Mouse (Mus musculus) E14TG2a.4 (cell line): ENCODE results near the gene Snx11.

Experiments used
- H3K27me3 ChIP-seq: 2 replicates; pipeline ENCODE4 v1.6.1; 2014; ENCODE audit warnings: low read length, control low read depth; ENCODE audit not compliant: insufficient read depth
- H3K36me3 ChIP-seq: 2 replicates; pipeline ENCODE4 v1.6.1; 2014; ENCODE audit warnings: low read length, control low read depth; ENCODE audit not compliant: insufficient read depth
- H3K4me1 ChIP-seq: replicated peaks from 2 replicates; pipeline ENCODE4 v1.6.1; 2014; ENCODE audit warnings: low read depth, low read length, control low read depth
- H3K4me3 ChIP-seq: replicated peaks from 2 replicates; pipeline ENCODE4 v1.5.1; 2014; ENCODE audit warnings: mild to moderate bottlenecking, low read length
- H3K9me3 ChIP-seq: 2 replicates; pipeline ENCODE4 v1.6.1; 2014; ENCODE audit warnings: low read length, control low read depth
- CTCF ChIP-seq: conservative IDR thresholded peaks from 2 replicates; pipeline ENCODE4 v1.5.1; 2014; ENCODE audit warnings: low read length
- NANOG ChIP-seq: IDR thresholded peaks from 2 replicates; pipeline ENCODE4 v1.6.1; 2014; ENCODE audit warnings: borderline replicate concordance, low read length, mixed read lengths
- POU5F1 ChIP-seq: IDR thresholded peaks from 2 replicates; pipeline ENCODE4 v1.6.1; 2014; ENCODE audit warnings: low read length, borderline replicate concordance

The Snx11 gene

DNA sequence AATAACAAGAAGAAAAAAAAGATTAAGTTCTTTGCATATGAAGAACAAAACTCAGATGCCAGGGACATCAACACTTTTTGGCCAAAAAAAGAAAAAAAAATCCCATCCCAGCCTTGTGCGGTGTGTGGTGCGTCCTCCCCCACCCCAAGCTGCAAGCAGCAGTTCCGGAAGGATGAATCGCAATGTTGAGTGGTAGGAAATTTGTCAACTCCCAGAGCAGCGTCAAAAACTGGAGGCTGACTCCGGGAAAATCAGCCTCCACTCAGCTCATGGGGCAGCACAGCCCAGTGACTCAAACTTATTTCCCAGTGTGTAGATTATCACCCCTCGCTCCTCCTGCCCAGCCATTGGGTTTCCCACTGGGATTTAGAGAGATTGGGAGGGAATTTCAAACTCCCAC is 15.4 kb downstream of the Snx11 start:
- peaks cover 10% of the 10 kb centered on the region for H3K36me3 ChIP-seq
- H3K4me1 ChIP-seq: peaks cover 50% of the 10 kb centered on the region
- no peaks in the 10 kb centered on the region for H3K27me3 ChIP-seq
- no peak overlapping the region for H3K4me3 ChIP-seq
- TF ChIP-seq NANOG: no peak
- no peaks in the 10 kb centered on the region for H3K9me3 ChIP-seq

- TF ChIP-seq POU5F1 (no peak), CTCF (peak; percentile 90), NANOG (no peak)
- Histone ChIP-seq H3K4me3 (0 out of 2 replicates have a peak overlapping the region, but pooled peaks have one; percentile 24), H3K4me1 (peaks cover 36% of the 10 kb centered on the region)
Measured at GRCm38 (mm10) chr11:96760042-96760441, 17.3 kb downstream of the Snx11 start.

GRCm38 (mm10) chr11:96758402-96758801 is 19.0 kb downstream of the Snx11 start:
- H3K27me3 ChIP-seq: no peaks in the 10 kb centered on the region

More at GRCm38 (mm10) chr11:96760042-96760441, 17.3 kb downstream of the Snx11 start:
- Histone ChIP-seq H3K9me3 (peaks cover 3% of the 10 kb centered on the region; the same call in 1 of the 2 replicates), H3K27me3 (no peaks in the 10 kb centered on the region), H3K36me3 (peaks cover 7% of the 10 kb centered on the region)

GRCm38 (mm10) chr11:96757421-96757820 is 19.9 kb downstream of the Snx11 start:
- no peaks in the 10 kb centered on the region for H3K36me3 ChIP-seq
- H3K4me1 ChIP-seq: peaks cover 24% of the 10 kb centered on the region
- peaks cover 3% of the 10 kb centered on the region; the same call in 1 of the 2 replicates for H3K9me3 ChIP-seq
- TF ChIP-seq NANOG: no peak
- TF ChIP-seq CTCF: peak; percentile 40
- no peak overlapping the region for H3K4me3 ChIP-seq
- no peaks in the 10 kb centered on the region for H3K27me3 ChIP-seq

More at GRCm38 (mm10) chr11:96758402-96758801, 19.0 kb downstream of the Snx11 start:
- Histone ChIP-seq H3K4me1 (peaks cover 21% of the 10 kb centered on the region), H3K36me3 (no peaks in the 10 kb centered on the region), H3K4me3 (no peak overlapping the region), H3K9me3 (peaks cover 3% of the 10 kb centered on the region; the same call in 1 of the 2 replicates)
- no peak for TF ChIP-seq CTCF
- TF ChIP-seq POU5F1: no peak

DNA sequence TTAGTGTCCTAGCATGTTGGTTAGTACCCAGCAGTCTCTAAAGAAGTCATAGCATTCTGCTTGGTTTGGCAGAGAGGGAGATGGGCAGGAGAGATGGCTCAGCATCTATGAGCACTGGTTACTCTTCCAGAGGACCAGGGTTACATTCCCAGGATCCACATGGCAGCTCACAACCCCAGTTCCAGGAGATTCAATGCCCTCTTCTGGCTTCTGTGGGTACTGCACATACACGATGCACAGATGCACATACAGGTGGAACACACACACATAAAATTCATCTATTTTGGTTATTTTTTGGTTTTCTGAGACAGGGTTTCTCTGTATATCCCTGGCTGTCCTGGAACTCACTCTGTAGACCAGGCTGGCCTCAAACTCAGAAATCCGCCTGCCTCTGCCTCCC is 22.1 kb downstream of the Snx11 start:
- H3K27me3 ChIP-seq: no peaks in the 10 kb centered on the region
- TF ChIP-seq NANOG (no peak), CTCF (peak; percentile 68)
- H3K4me3 ChIP-seq: no peak overlapping the region
- H3K4me1 ChIP-seq: peaks cover 21% of the 10 kb centered on the region
- H3K9me3 ChIP-seq: peaks cover 3% of the 10 kb centered on the region; the same call in 1 of the 2 replicates
- no peaks in the 10 kb centered on the region for H3K36me3 ChIP-seq

DNA sequence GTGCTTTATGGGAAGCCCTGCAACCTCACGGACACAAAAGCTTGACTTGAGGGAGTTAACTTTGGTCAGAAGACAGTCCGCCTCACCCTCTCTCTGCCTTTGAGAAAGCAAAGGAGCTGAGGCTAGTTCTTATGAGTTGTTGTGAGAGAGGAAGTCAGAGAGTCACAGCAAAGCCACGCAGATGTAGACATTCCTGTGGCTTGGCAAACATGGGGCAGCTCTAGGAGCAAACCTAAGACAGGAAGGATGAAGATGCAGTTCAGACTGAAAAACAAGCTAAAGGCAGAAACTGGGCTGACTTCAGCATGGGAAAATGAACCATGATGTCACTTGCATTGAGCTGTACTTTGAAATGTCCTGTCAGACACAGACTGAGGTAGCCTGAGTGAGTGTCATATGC is 29.8 kb downstream of the Snx11 start:
- Histone ChIP-seq H3K27me3 (no peaks in the 10 kb centered on the region), H3K9me3 (no peaks in the 10 kb centered on the region), H3K4me1 (peaks cover 44% of the 10 kb centered on the region), H3K4me3 (no peak overlapping the region), H3K36me3 (no peaks in the 10 kb centered on the region)
- TF ChIP-seq NANOG: no peak
- no peak for TF ChIP-seq CTCF

- TF ChIP-seq POU5F1 (no peak), CTCF (no peak)
- H3K4me1 ChIP-seq: peaks cover 48% of the 10 kb centered on the region
- H3K27me3 ChIP-seq: no peaks in the 10 kb centered on the region
- no peak overlapping the region for H3K4me3 ChIP-seq
- H3K9me3 ChIP-seq: no peaks in the 10 kb centered on the region
- no peaks in the 10 kb centered on the region for H3K36me3 ChIP-seq
Measured at GRCm38 (mm10) chr11:96746648-96747047, 30.7 kb downstream of the Snx11 start.

- TF ChIP-seq CTCF (no peak), POU5F1 (no peak), NANOG (no peak)
- H3K4me1 ChIP-seq: peaks cover 42% of the 10 kb centered on the region
- no peaks in the 10 kb centered on the region for H3K36me3 ChIP-seq
- H3K27me3 ChIP-seq: no peaks in the 10 kb centered on the region
- no peak overlapping the region for H3K4me3 ChIP-seq
- no peaks in the 10 kb centered on the region for H3K9me3 ChIP-seq
Measured at GRCm38 (mm10) chr11:96743891-96744290, 33.5 kb downstream of the Snx11 start.

GRCm38 (mm10) chr11:96743000-96743399 is 34.4 kb downstream of the Snx11 start:
- TF ChIP-seq POU5F1: no peak
- no peak for TF ChIP-seq NANOG
- TF ChIP-seq CTCF: no peak
- Histone ChIP-seq H3K27me3 (0 out of 2 replicates have a peak, but pooled peaks cover 2% of the 10 kb centered on the region), H3K36me3 (no peaks in the 10 kb centered on the region), H3K4me3 (peak overlapping the region; percentile 41), H3K4me1 (peaks cover 42% of the 10 kb centered on the region), H3K9me3 (no peaks in the 10 kb centered on the region)
